7 mouse cellular contexts compared by ENCODE assay signal in the genomic region with DNA sequence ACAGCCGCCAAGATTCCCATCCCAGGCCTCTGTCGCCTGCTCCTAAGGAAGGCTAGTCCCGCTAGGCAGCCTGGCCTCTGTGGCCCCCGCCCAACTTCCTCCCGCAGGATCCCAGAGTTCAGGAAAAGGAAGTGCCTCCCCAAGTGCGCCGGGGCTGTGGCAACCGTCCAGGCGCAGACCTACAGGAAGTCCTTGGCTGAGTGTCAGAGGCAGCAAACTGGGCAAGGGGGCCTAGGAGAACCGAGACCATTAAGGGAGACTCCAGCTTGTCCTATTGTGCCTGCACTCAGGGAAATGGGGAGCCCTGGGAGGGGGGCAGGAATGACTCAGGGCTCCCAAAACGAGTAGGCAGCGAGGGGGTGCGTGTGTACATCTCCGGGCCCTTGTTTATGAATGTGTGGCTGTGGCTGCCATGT. TPM values are rescaled to one million over a fixed set of nuclear protein-coding genes. Genes with fewer than 3 reads are reported as not detected.
A peak's percentile ranks its signal among the peaks of the same experiment; 100 is the strongest.
DNase-seq lines count a peak whose midpoint lies in the region; TF ChIP-seq lines count a peak whose summit lies in the region.

No protein-coding gene starts in this region.

- H3K27ac ChIP-seq in hindbrain, embryonic 10.5 days: peak overlapping the region; percentile 96
- peak overlapping the region; percentile 43 for H3K27ac ChIP-seq in small intestine, adult 2 months (ENCODE audit: insufficient read depth, low read depth, low read length)

- intact Hi-C loops in left cerebral cortex, postnatal 36 days (cut with DNase I): loop anchor here (5.0 to 10.0 kb wide), 2 partner anchors 78 to 165 kb away; partner anchors contain the start of gene Sp2

- peaks cover 64% of the 10 kb centered on the region for H3K4me1 ChIP-seq in hindbrain, embryonic 10.5 days (replicated peaks)
- peaks cover 77% of the 10 kb centered on the region for H3K4me1 ChIP-seq in megakaryocyte, embryonic 14.5 days
- peaks cover 8% of the 10 kb centered on the region for H3K4me1 ChIP-seq in small intestine, adult 2 months (ENCODE audit: control insufficient read depth, insufficient read depth, insufficient read length, low read length)

- peaks cover 49% of the 10 kb centered on the region for H3K36me3 ChIP-seq in hindbrain, embryonic 10.5 days
- H3K36me3 ChIP-seq in megakaryocyte, embryonic 14.5 days (replicated peaks; ENCODE audit: low read length): peaks cover 53% of the 10 kb centered on the region
- H3K36me3 ChIP-seq in small intestine, adult 2 months (ENCODE audit: control insufficient read depth, insufficient read depth, low read length): no peaks in the 10 kb centered on the region

- no peaks in the 10 kb centered on the region for H3K9me3 ChIP-seq in hindbrain, embryonic 10.5 days
- no peaks in the 10 kb centered on the region for H3K9me3 ChIP-seq in megakaryocyte, embryonic 14.5 days

- H3K27me3 ChIP-seq in hindbrain, embryonic 10.5 days (ENCODE audit: insufficient read depth, poor library complexity, severe bottlenecking): peaks cover 35% of the 10 kb centered on the region
- peaks cover 7% of the 10 kb centered on the region for H3K27me3 ChIP-seq in megakaryocyte, embryonic 14.5 days (replicated peaks)
- H3K27me3 ChIP-seq in small intestine, adult 2 months (ENCODE audit: control insufficient read depth, insufficient read depth, low read length): peaks cover 19% of the 10 kb centered on the region

- no peak for TF ChIP-seq CTCF in small intestine, adult 2 months (IDR thresholded peaks at IDR 0.05; ENCODE audit: extremely low read depth, insufficient read length, insufficient replicate concordance, low read depth, low read length)

- peak overlapping the region; percentile 83 for H3K4me3 ChIP-seq in hindbrain, embryonic 10.5 days
- H3K4me3 ChIP-seq in megakaryocyte, embryonic 14.5 days (replicated peaks): peak overlapping the region; percentile 98
- peak overlapping the region; percentile 76 for H3K4me3 ChIP-seq in small intestine, adult 2 months (ENCODE audit: low read depth, low read length)

- no peak; the same call in 1 of the 2 replicates for TF ChIP-seq POLR2A in small intestine, adult 2 months (IDR thresholded peaks at IDR 0.05; ENCODE audit: low read depth, low read length)

- DNase-seq in ZHBTc4 (ENCODE audit: low read depth, low spot score): peak; percentile 62
- DNase-seq in cerebellum, adult 11-12 months: peak; percentile 82
- DNase-seq in frontal cortex, postnatal 10 days (ENCODE audit: low spot score in 2 of 2): peak; percentile 69 to 71
- DNase-seq in hindbrain, embryonic 10.5 days (ENCODE audit: low spot score): peak; percentile 47
- DNase-seq in left cerebral cortex, postnatal 36 days (ENCODE audit: low spot score in 2 of 2): peak; percentile 52 to 59

- 4% methylated on average over 14 of the region's 14 CpGs for WGBS in hindbrain, embryonic 10.5 days
- under 1% methylated on average over 14 of the region's 14 CpGs for WGBS in small intestine, adult 2 months

RNA-seq across cellular contexts. Expression of gene Tbkbp1, which starts 1.3 kb away (rescaled TPM):
- polyA plus RNA-seq in hindbrain, embryonic 10.5 days (2016; fragmentation: Nextera tagmentation; extraction: Ambion mirVana): 3.6 and 6.4 TPM in 2 replicates
- total RNA-seq in left cerebral cortex, postnatal 36 days (2021): 10 to 100 TPM; 42.9 to 53.7 TPM
- 99.9 and 349 TPM in 2 replicates for polyA plus RNA-seq in megakaryocyte, embryonic 14.5 days (2012; ENCODE audit: insufficient read depth, low replicate concordance)
- 7.5 and 11.4 TPM in 2 replicates for polyA plus RNA-seq in small intestine, adult 2 months (2012; rRNA removed)

RNA-seq across cellular contexts. Expression of gene Tbx21, which starts 34.9 kb away (rescaled TPM):
- 0.29 TPM in 2 replicates for polyA plus RNA-seq in hindbrain, embryonic 10.5 days (2016; fragmentation: Nextera tagmentation; extraction: Ambion mirVana)
- total RNA-seq in left cerebral cortex, postnatal 36 days (2021): under 1 TPM; 0.17 to 0.32 TPM
- 0.09 and 1.6 TPM in 2 replicates for polyA plus RNA-seq in megakaryocyte, embryonic 14.5 days (2012; ENCODE audit: insufficient read depth, low replicate concordance)
- polyA plus RNA-seq in small intestine, adult 2 months (2012; rRNA removed): 1.0 and 2.3 TPM in 2 replicates

RNA-seq across cellular contexts. Expression of gene Kpnb1, which starts 37.7 kb away (rescaled TPM):
- polyA plus RNA-seq in hindbrain, embryonic 10.5 days (2016; fragmentation: Nextera tagmentation; extraction: Ambion mirVana): 62.5 and 88.4 TPM in 2 replicates
- 100 to 1,000 TPM; 114 to 119 TPM for total RNA-seq in left cerebral cortex, postnatal 36 days (2021)
- polyA plus RNA-seq in megakaryocyte, embryonic 14.5 days (2012; ENCODE audit: insufficient read depth, low replicate concordance): 10.2 TPM in 2 replicates
- polyA plus RNA-seq in small intestine, adult 2 months (2012; rRNA removed): 7.5 and 13.5 TPM in 2 replicates

Comparison
In these comparisons a context has a peak if more than half of its experiments do, and no peak if none do; other contexts are left out.
1. Peak in every context shown above with its lines: DNase-seq, H3K4me3 ChIP-seq and H3K27ac ChIP-seq.